Mouse (Mus musculus) monocyte, adult 5-6 weeks (primary cell): ENCODE results near the gene Gtf2ird1. TPM values are rescaled to one million over a fixed set of nuclear protein-coding genes. Genes with fewer than 3 reads are reported as not detected.

Experiments used
- ATAC-seq: fragments of 153-309, 156-312 bp; replicated peaks from 2 replicates; pipeline ENCODE4 v1.8.0; 2017; ENCODE audit warnings: mild to moderate bottlenecking; ENCODE audit not compliant: low TSS enrichment, insufficient number of reproducible peaks, severe bottlenecking, poor library complexity, low FRiP score
- total RNA-seq: library from RNA; stranded (forward); fragments of 200-1000, 200-491, 200-594 nt; gene quantifications from 3 replicates; pipeline ENCODE4 v1.2.3, GENCODE M21; 2017

Gtf2ird1 gene
- total RNA-seq, 1 experiment from 2014 or later, result 2.4 TPM

DNA sequence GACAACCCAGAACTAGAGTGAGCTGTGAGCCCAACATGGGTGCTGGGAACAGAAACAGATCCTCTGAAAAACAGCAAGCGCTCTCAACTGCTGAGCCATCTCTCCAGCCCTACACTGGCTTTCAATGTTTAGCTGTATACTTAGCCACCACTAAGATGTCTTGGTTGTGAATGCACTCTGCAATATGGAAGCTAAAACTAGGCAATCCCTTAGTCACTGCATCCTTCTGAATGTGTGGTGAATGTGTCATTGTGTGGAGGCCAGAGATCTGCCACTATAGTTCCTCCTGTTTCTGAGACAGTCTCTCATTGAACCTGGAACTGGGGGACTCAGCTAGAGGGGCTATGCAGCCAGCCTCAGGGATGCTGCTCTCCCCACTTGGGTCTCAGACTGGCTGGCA, 147.2 kb downstream of the Gtf2ird1 start:
- ATAC-seq, result no peak

Other genes starting within 250 kb of the Gtf2ird1 start
- gene Ncf1, start 227.1 kb downstream of the Gtf2ird1 start, total RNA-seq, result 101 to 207 TPM (median 172 TPM) in 3 replicates
- 22.4 to 40.1 TPM (median 30.9 TPM) in 3 replicates for gene Gtf2i, start 142.0 kb downstream of the Gtf2ird1 start, total RNA-seq
- 18.2 to 30.1 TPM (median 20.4 TPM) in 3 replicates for gene Clip2, start 95.7 kb upstream of the Gtf2ird1 start, total RNA-seq
- not detected in 3 replicates for gene Syna, start 103.5 kb upstream of the Gtf2ird1 start, total RNA-seq
- gene Rfc2, start 124.7 kb upstream of the Gtf2ird1 start, total RNA-seq, result 50.7 to 69.7 TPM (median 58.7 TPM) in 3 replicates
- 191 to 217 TPM (median 196 TPM) in 3 replicates for gene Lat2, start 158.3 kb upstream of the Gtf2ird1 start, total RNA-seq
- gene Eif4h, start 182.8 kb upstream of the Gtf2ird1 start, total RNA-seq, result 260 to 269 TPM (median 265 TPM) in 3 replicates
- gene Limk1, start 231.9 kb upstream of the Gtf2ird1 start, total RNA-seq, result 5.1 to 31.9 TPM (median 6.9 TPM) in 3 replicates